Mouse (Mus musculus) midbrain, embryonic 14.5 days (tissue): ENCODE measurements at regions not wholly inside any gene's neighbourhood (a gene's known extent, or its start where the extent isn't known, plus 50 kb on each side); places are given as distances from the start of the nearest gene placed in this dataset.
A peak's percentile ranks its signal among the peaks of the same experiment; 100 is the strongest.

Experiments
- ATAC-seq: fragments of 200-750 bp; cut with Nextera tagmentation; 2 replicates; pipeline ENCODE4 v1.8.0; 2017; ENCODE audit warnings: moderate number of reproducible peaks, moderate library complexity; ENCODE audit not compliant: low FRiP score, low TSS enrichment
- DNase-seq: peaks from one replicate; pipeline ENCODE4 v3.0.0-alpha.2; 2015
- H3K27ac ChIP-seq: fragments of 300-500 bp; sonication (generic); replicated peaks from 2 replicates; pipeline ENCODE4 v1.5.1; 2014; ENCODE audit warnings: mild to moderate bottlenecking, low read depth, low read length, moderate library complexity
- H3K27me3 ChIP-seq: fragments of 300-500 bp; sonication (generic); 2 replicates; pipeline ENCODE4 v1.6.1; 2014; ENCODE audit warnings: low read length, control low read depth, mixed read lengths; ENCODE audit not compliant: control insufficient read depth, insufficient read depth
- H3K36me3 ChIP-seq: fragments of 300-500 bp; sonication (generic); 2 replicates; pipeline ENCODE4 v1.6.1; 2014; ENCODE audit warnings: low read length, control low read depth; ENCODE audit not compliant: control insufficient read depth, insufficient read depth
- H3K4me1 ChIP-seq: fragments of 300-500 bp; sonication (generic); 2 replicates; pipeline ENCODE4 v1.6.1; 2014; ENCODE audit warnings: mild to moderate bottlenecking, antibody characterized with exemption, low read length, control low read depth; ENCODE audit not compliant: control insufficient read depth, insufficient read depth
- H3K4me2 ChIP-seq: fragments of 300-500 bp; sonication (generic); 2 replicates; pipeline ENCODE4 v1.6.1; 2014; ENCODE audit warnings: mild to moderate bottlenecking, low read length, moderate library complexity
- H3K4me3 ChIP-seq: fragments of 300-500 bp; sonication (generic); replicated peaks from 2 replicates; pipeline ENCODE4 v1.5.1; 2014; ENCODE audit warnings: low read depth, low read length
- H3K9ac ChIP-seq: fragments of 300-500 bp; sonication (generic); replicated peaks from 2 replicates; pipeline ENCODE4 v1.6.1; 2014; ENCODE audit warnings: mild to moderate bottlenecking, low read length, moderate library complexity
- H3K9me3 ChIP-seq: fragments of 300-500 bp; sonication (generic); 2 replicates; pipeline ENCODE4 v1.6.1; 2016; ENCODE audit warnings: low read length, control low read depth, mixed read lengths; ENCODE audit not compliant: control insufficient read depth
- WGBS: fragments of 180-500 bp; shearing (Covaris S2); extraction: QIAGEN DNeasy Blood & Tissue Kit; methylation state at CpG from one replicate; pipeline ENCODE4 v1.1.7; 2014; 5-methylcytosine and 5-hydroxymethylcytosine counted together

GRCm38 (mm10) chr2:8452566-8453243 lies 943.3 kb upstream of the Celf2 start:
- no peaks in the 10 kb centered on the region for H3K27me3 ChIP-seq
- no peak overlapping the region for H3K4me3 ChIP-seq
- H3K36me3 ChIP-seq: no peaks in the 10 kb centered on the region
- no peaks in the 10 kb centered on the region for H3K4me1 ChIP-seq
- WGBS: 15% methylated on average over 3 of the region's 3 CpGs
- DNase-seq (peak; percentile 72), ATAC-seq (no peak)
- no peaks in the 10 kb centered on the region for H3K9me3 ChIP-seq
- no peak overlapping the region for H3K27ac ChIP-seq
- no peak overlapping the region for H3K9ac ChIP-seq
- H3K4me2 ChIP-seq: no peak overlapping the region

DNA sequence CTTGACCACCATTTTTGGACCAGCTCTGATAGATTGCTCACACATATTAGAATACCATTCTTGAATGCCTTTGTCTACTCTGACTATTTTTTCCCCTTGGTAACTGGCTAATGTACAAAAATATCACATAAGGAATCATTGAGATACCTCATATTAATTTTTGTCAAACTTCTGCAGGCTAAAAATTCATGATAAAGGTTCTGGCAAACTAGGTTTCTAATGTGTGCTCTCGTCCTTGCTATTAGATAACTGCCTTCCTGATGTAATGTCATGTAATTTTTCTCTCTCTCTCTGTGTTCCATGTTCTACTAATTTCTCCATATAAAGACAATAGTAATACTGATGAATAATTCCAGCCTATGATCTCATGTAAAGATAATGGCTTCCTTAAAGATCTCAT lies 931.9 kb upstream of the Celf2 start:
- no peaks in the 10 kb centered on the region for H3K36me3 ChIP-seq
- no peak overlapping the region for H3K27ac ChIP-seq
- H3K4me3 ChIP-seq: no peak overlapping the region
- DNase-seq (no peak), ATAC-seq (no peak)
- WGBS: 82% methylated on average over 1 of the region's 1 CpGs
- no peak overlapping the region for H3K4me2 ChIP-seq
- H3K9me3 ChIP-seq: no peaks in the 10 kb centered on the region
- H3K4me1 ChIP-seq: no peaks in the 10 kb centered on the region
- H3K9ac ChIP-seq: no peak overlapping the region
- no peaks in the 10 kb centered on the region for H3K27me3 ChIP-seq

DNA sequence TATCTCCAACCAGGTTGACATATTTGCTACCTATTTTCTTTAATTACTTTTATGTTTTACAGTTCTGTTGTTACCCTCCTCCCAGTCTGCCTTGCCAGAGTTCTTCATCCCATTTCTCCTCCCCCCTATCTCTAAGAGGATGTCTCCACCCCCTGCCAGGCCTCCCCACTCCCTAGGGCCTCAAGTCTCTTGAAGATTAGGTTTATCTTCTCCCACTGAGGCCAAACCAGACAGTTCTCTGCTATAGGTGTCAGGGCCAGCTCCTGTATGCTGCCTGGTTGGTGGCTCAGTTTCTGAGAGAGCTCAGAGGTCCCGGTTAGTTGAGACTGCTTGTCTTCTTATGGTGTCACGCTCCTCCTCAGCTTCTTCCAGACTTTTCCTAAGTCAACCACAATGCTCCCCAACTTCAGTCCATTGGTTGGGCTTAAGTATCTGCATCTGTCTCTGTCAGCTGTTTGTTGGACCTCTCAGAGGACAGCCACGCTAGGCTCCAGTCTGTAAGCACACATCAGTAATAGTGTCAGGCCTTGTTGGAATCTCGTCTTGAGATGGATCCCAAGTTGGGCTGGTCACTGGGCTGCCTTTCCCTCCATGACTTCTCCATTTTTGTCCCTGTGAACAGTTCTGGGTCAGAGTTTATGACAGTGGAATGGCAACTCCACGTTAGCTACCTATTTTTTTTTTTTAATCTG lies 920.4 kb upstream of the Celf2 start:
- Histone ChIP-seq H3K9ac (no peak overlapping the region), H3K27me3 (no peaks in the 10 kb centered on the region), H3K4me1 (no peaks in the 10 kb centered on the region), H3K4me2 (no peak overlapping the region), H3K4me3 (no peak overlapping the region), H3K9me3 (no peaks in the 10 kb centered on the region), H3K36me3 (no peaks in the 10 kb centered on the region), H3K27ac (no peak overlapping the region)
- WGBS: 85% methylated on average over 5 of the region's 5 CpGs
- DNase-seq: no peak
- ATAC-seq: no peak

DNA sequence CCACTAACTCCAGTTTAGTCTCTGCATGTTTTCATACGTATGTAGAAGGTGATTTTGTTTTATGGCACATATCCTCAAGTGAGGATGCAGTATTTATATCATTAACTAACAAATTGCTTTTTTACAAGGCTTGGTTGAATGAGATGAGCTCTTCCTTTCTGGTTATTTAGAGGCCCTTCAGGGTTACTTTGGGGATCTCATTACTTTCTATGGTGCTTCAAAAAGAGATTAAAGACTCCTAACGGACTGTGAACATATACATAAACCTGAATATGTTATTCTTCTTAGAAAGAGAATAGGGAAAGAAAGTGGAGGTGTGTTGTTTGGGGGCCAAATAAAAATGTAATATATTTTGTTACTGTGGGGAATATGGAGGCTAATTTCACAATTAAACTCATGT lies 918.8 kb upstream of the Celf2 start:
- Histone ChIP-seq H3K27me3 (no peaks in the 10 kb centered on the region), H3K9ac (no peak overlapping the region), H3K27ac (no peak overlapping the region), H3K36me3 (no peaks in the 10 kb centered on the region), H3K9me3 (no peaks in the 10 kb centered on the region), H3K4me2 (no peak overlapping the region), H3K4me3 (no peak overlapping the region), H3K4me1 (no peaks in the 10 kb centered on the region)
- ATAC-seq (no peak), DNase-seq (no peak)
- whole genome bisulfite sequencing: 65% methylated on average over 2 of the region's 2 CpGs

- WGBS: 78% methylated on average over 1 of the region's 1 CpGs
- H3K9me3 ChIP-seq: no peaks in the 10 kb centered on the region
- no peak overlapping the region for H3K9ac ChIP-seq
- no peaks in the 10 kb centered on the region for H3K4me1 ChIP-seq
- no peaks in the 10 kb centered on the region for H3K27me3 ChIP-seq
- H3K27ac ChIP-seq: no peak overlapping the region
- H3K4me3 ChIP-seq: no peak overlapping the region
- H3K4me2 ChIP-seq: no peak overlapping the region
- no peak for DNase-seq
- no peaks in the 10 kb centered on the region for H3K36me3 ChIP-seq
- ATAC-seq: no peak
These were observed 918.4 kb upstream of the Celf2 start for GRCm38 (mm10) chr2:8427720-8428119.

DNA sequence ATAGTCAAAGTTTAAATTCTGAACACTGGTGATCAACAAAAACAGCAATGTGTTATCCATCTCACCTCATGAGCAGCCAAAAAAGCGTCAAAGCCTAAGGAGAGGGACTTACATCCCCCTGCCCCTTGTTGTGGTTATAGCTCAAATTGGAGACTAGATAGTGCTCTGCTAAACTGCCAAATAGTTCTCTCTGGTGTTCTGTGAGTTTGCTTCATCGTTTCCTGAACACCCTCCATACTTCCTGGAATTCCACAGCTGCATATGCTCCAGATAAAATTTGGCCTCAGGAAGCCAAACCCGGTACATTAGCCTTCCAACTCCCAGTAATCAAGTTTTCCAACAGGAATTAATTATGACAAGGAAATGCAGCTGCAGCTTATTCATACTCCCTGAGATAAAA lies 906.6 kb upstream of the Celf2 start:
- no peak for DNase-seq
- Histone ChIP-seq H3K4me2 (no peak overlapping the region), H3K4me1 (no peaks in the 10 kb centered on the region), H3K27ac (no peak overlapping the region), H3K9me3 (no peaks in the 10 kb centered on the region), H3K4me3 (no peak overlapping the region), H3K36me3 (no peaks in the 10 kb centered on the region), H3K27me3 (no peaks in the 10 kb centered on the region), H3K9ac (no peak overlapping the region)
- ATAC-seq: no peak
- 83% methylated on average over 3 of the region's 3 CpGs for WGBS

DNA sequence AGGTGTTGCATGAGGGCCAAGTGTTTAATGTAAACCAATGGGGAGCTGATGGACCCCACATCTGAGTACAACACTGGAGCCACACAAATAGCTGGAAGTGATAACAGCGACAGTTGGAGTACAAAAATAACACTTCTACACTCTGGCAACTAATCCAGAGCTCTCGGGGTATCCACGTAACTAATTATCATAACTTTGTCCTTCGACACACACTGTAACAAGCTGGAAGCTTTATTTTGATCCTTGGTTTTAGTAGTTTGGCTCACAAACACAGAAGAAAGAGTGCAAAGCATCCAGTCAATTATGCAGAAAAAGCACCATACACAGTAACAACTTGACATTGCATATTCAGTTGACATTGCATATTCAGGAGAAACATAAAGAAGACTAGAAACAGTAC lies 884.8 kb upstream of the Celf2 start:
- WGBS: 76% methylated on average over 4 of the region's 4 CpGs
- DNase-seq: no peak
- H3K27me3 ChIP-seq: no peaks in the 10 kb centered on the region
- no peak overlapping the region for H3K27ac ChIP-seq
- no peak for ATAC-seq
- H3K4me2 ChIP-seq: no peak overlapping the region
- H3K36me3 ChIP-seq: no peaks in the 10 kb centered on the region
- H3K4me3 ChIP-seq: no peak overlapping the region
- no peaks in the 10 kb centered on the region for H3K4me1 ChIP-seq
- H3K9ac ChIP-seq: no peak overlapping the region
- H3K9me3 ChIP-seq: no peaks in the 10 kb centered on the region

GRCm38 (mm10) chr2:8389530-8389929 lies 880.2 kb upstream of the Celf2 start:
- Histone ChIP-seq H3K36me3 (no peaks in the 10 kb centered on the region), H3K4me1 (no peaks in the 10 kb centered on the region), H3K9me3 (no peaks in the 10 kb centered on the region), H3K27me3 (no peaks in the 10 kb centered on the region), H3K9ac (no peak overlapping the region), H3K27ac (no peak overlapping the region), H3K4me2 (no peak overlapping the region), H3K4me3 (no peak overlapping the region)
- no peak for ATAC-seq
- 87% methylated on average over 2 of the region's 2 CpGs for WGBS
- DNase-seq: no peak

GRCm38 (mm10) chr2:8380246-8380645 lies 870.9 kb upstream of the Celf2 start:
- DNase-seq (peak; percentile 88), ATAC-seq (peak; percentile 76)
- WGBS: 45% methylated on average over 1 of the region's 1 CpGs
- Histone ChIP-seq H3K36me3 (no peaks in the 10 kb centered on the region), H3K4me1 (no peaks in the 10 kb centered on the region), H3K4me3 (no peak overlapping the region), H3K9ac (no peak overlapping the region), H3K27ac (no peak overlapping the region), H3K27me3 (no peaks in the 10 kb centered on the region), H3K9me3 (no peaks in the 10 kb centered on the region), H3K4me2 (no peak overlapping the region)
